Comparison of ENCODE assay signal across 8 mouse cellular contexts in genomic region chr11:100395861-100396631, GRCm38 (mm10). TPM values are rescaled to one million over a fixed set of nuclear protein-coding genes. Genes with fewer than 3 reads are reported as not detected.
DNase-seq lines count a peak whose midpoint lies in the region; ATAC-seq and TF ChIP-seq lines count a peak whose summit lies in the region.

No protein-coding gene starts in this region.

- no peaks in the 10 kb centered on the region for H3K9me3 ChIP-seq in stomach, postnatal 0 days (ENCODE audit: control insufficient read depth, low read length)

- H3K9ac ChIP-seq in stomach, postnatal 0 days (ENCODE audit: low read length): peak overlapping the region; percentile 96

- H3K4me3 ChIP-seq in gastrocnemius, adult 2 months: peak overlapping the region; percentile 98
- peak overlapping the region; percentile 83 for H3K4me3 ChIP-seq in cerebellum, adult 2 months (replicated peaks; ENCODE audit: insufficient read depth, low read depth, low read length)
- peak overlapping the region; percentile 97 for H3K4me3 ChIP-seq in lung, adult 2 months (replicated peaks; ENCODE audit: extremely low read depth, low read depth, low read length)
- peak overlapping the region; percentile 93 for H3K4me3 ChIP-seq in stomach, postnatal 0 days (ENCODE audit: low read depth, low read length)

- H3K4me2 ChIP-seq in stomach, postnatal 0 days (replicated peaks; ENCODE audit: low read depth): peak overlapping the region; percentile 82

- TF ChIP-seq POLR2A in cerebellum, adult 2 months (IDR thresholded peaks at IDR 0.05; ENCODE audit: borderline replicate concordance, insufficient read depth, low read length): no peak; the same call in 1 of the 2 replicates
- TF ChIP-seq POLR2A in lung, adult 2 months (IDR thresholded peaks at IDR 0.05; ENCODE audit: borderline replicate concordance, extremely low read depth, low read depth, low read length): peak; percentile 44; the same call in 1 of the 2 replicates

- no peak for TF ChIP-seq EP300 in stomach, postnatal 0 days (optimal IDR thresholded peaks at IDR 0.05)

- TF ChIP-seq CTCF in gastrocnemius, adult 2 months (IDR thresholded peaks at IDR 0.05): no peak
- no peak for TF ChIP-seq CTCF in cerebellum, adult 2 months (IDR thresholded peaks at IDR 0.05; ENCODE audit: borderline replicate concordance, insufficient read depth, low read depth, low read length)
- no peak for TF ChIP-seq CTCF in lung, adult 2 months (IDR thresholded peaks at IDR 0.05; ENCODE audit: insufficient read depth, low read length)
- TF ChIP-seq CTCF in stomach, postnatal 0 days (IDR thresholded peaks at IDR 0.05; ENCODE audit: low read depth): peak; percentile 40; the same call in 1 of the 2 replicates

- H3K4me1 ChIP-seq in cerebellum, adult 2 months (ENCODE audit: control insufficient read depth, insufficient read depth, low read length): peaks cover 28% of the 10 kb centered on the region
- H3K4me1 ChIP-seq in lung, adult 2 months (ENCODE audit: control insufficient read depth, insufficient read depth, low read length): peaks cover 43% of the 10 kb centered on the region
- peaks cover 17% of the 10 kb centered on the region for H3K4me1 ChIP-seq in stomach, postnatal 0 days (replicated peaks; ENCODE audit: control insufficient read depth, insufficient read depth)

- peak; percentile 52 for DNase-seq in gastrocnemius, adult 2 months
- DNase-seq in gastrocnemius, postnatal 10 days: no peak
- peak; percentile 80 to 86 for DNase-seq in cerebellum, adult 2 months
- DNase-seq in heart, adult 18-20 months: peak; percentile 71 to 78
- DNase-seq in kidney, adult 18-20 months: peak; percentile 66
- DNase-seq in lung, adult 2 months: peak; percentile 60
- DNase-seq in stomach, postnatal 0 days (ENCODE audit: low spot score): peak; percentile 73
- no peak for DNase-seq in layer of hippocampus, adult 8-10 months (ENCODE audit: low spot score in 2 of 2)

- ATAC-seq in stomach, postnatal 0 days (ENCODE audit: low FRiP score, low TSS enrichment): peak; percentile 9; the same call in 1 of the 2 replicates

- H3K27me3 ChIP-seq in cerebellum, adult 2 months (ENCODE audit: control insufficient read depth, insufficient read depth, low read length): no peaks in the 10 kb centered on the region
- H3K27me3 ChIP-seq in stomach, postnatal 0 days (ENCODE audit: control insufficient read depth, insufficient read depth, low read length): no peaks in the 10 kb centered on the region

- peak overlapping the region; percentile 94 for H3K27ac ChIP-seq in gastrocnemius, adult 2 months
- H3K27ac ChIP-seq in cerebellum, adult 2 months (ENCODE audit: insufficient read depth, low read length): peak overlapping the region; percentile 82
- H3K27ac ChIP-seq in stomach, postnatal 0 days (replicated peaks): peak overlapping the region; percentile 98

- intact Hi-C loops in gastrocnemius, adult 2 months (cut with DNase I): no loop called here

- H3K36me3 ChIP-seq in stomach, postnatal 0 days (ENCODE audit: control insufficient read depth, insufficient read depth, low read length): no peaks in the 10 kb centered on the region; the same call in 1 of the 2 replicates

- 4% methylated on average over 17 of the region's 17 CpGs for WGBS in cerebellum, adult 2 months
- 16% methylated on average over 17 of the region's 17 CpGs for WGBS in lung, adult 2 months
- 16% methylated on average over 17 of the region's 17 CpGs for WGBS in stomach, postnatal 0 days

RNA-seq across cellular contexts. Expression of gene Jup, which starts 1.5 kb away (rescaled TPM):
- 100 to 1,000 TPM in 1 of 2 experiments, 10 to 100 TPM in 1; 68.6 to 104 TPM for total RNA-seq in gastrocnemius, adult 2 months (2021)
- 10 to 100 TPM; 81.4 to 90.0 TPM for total RNA-seq in gastrocnemius, postnatal 10 days (2021)
- polyA plus RNA-seq in cerebellum, adult 2 months (2012; rRNA removed): 127 and 162 TPM in 2 replicates
- total RNA-seq in heart, adult 18-20 months (2021): 100 to 1,000 TPM; 208 to 239 TPM
- polyA plus RNA-seq in lung, adult 2 months (2012; rRNA removed): 631 and 728 TPM in 2 replicates
- 234 and 259 TPM in 2 replicates for polyA plus RNA-seq in stomach, postnatal 0 days (2015; fragmentation: Nextera tagmentation; extraction: Ambion mirVana)
- 10 to 100 TPM; 37.5 to 40.7 (median 39.8) TPM for total RNA-seq in layer of hippocampus, adult 8-10 months (2022)

RNA-seq across cellular contexts. Expression of gene P3h4, which starts 18.6 kb away (rescaled TPM):
- total RNA-seq in gastrocnemius, adult 2 months (2021): 1 to 10 TPM; 2.0 to 4.6 TPM
- total RNA-seq in gastrocnemius, postnatal 10 days (2021): 10 to 100 TPM; 15.4 to 22.8 TPM
- 17.6 and 19.6 TPM in 2 replicates for polyA plus RNA-seq in cerebellum, adult 2 months (2012; rRNA removed)
- 10 to 100 TPM; 13.2 to 15.2 TPM for total RNA-seq in heart, adult 18-20 months (2021)
- 40.6 and 53.9 TPM in 2 replicates for polyA plus RNA-seq in lung, adult 2 months (2012; rRNA removed)
- polyA plus RNA-seq in stomach, postnatal 0 days (2015; fragmentation: Nextera tagmentation; extraction: Ambion mirVana): 40.6 and 43.2 TPM in 2 replicates
- total RNA-seq in layer of hippocampus, adult 8-10 months (2022): 10 to 100 TPM in 2 of 4 experiments, 1 to 10 TPM in 2; 9.3 to 12.4 (median 10.6) TPM

RNA-seq across cellular contexts. Expression of gene Fkbp10, which starts 19.5 kb away (rescaled TPM):
- 1 to 10 TPM; 1.9 to 4.5 TPM for total RNA-seq in gastrocnemius, adult 2 months (2021)
- total RNA-seq in gastrocnemius, postnatal 10 days (2021): 10 to 100 TPM; 46.6 to 65.6 TPM
- 8.0 and 8.6 TPM in 2 replicates for polyA plus RNA-seq in cerebellum, adult 2 months (2012; rRNA removed)
- 1 to 10 TPM; 7.2 to 7.4 TPM for total RNA-seq in heart, adult 18-20 months (2021)
- polyA plus RNA-seq in lung, adult 2 months (2012; rRNA removed): 41.5 and 42.5 TPM in 2 replicates
- 59.5 and 62.1 TPM in 2 replicates for polyA plus RNA-seq in stomach, postnatal 0 days (2015; fragmentation: Nextera tagmentation; extraction: Ambion mirVana)
- 1 to 10 TPM; 5.3 to 9.2 (median 7.1) TPM for total RNA-seq in layer of hippocampus, adult 8-10 months (2022)

RNA-seq across cellular contexts. Expression of gene Hap1, which starts 40.1 kb away (rescaled TPM):
- total RNA-seq in gastrocnemius, adult 2 months (2021): under 1 TPM in 1 of 2 experiments, not detected in 1; 0.14 TPM
- 1 to 10 TPM in 1 of 2 experiments, under 1 TPM in 1; 0.73 to 1.3 TPM for total RNA-seq in gastrocnemius, postnatal 10 days (2021)
- 105 and 107 TPM in 2 replicates for polyA plus RNA-seq in cerebellum, adult 2 months (2012; rRNA removed)
- 1 to 10 TPM; 1.8 to 1.9 TPM for total RNA-seq in heart, adult 18-20 months (2021)
- 9.3 and 14.3 TPM in 2 replicates for polyA plus RNA-seq in lung, adult 2 months (2012; rRNA removed)
- 7.9 and 10.1 TPM in 2 replicates for polyA plus RNA-seq in stomach, postnatal 0 days (2015; fragmentation: Nextera tagmentation; extraction: Ambion mirVana)
- 100 to 1,000 TPM; 164 to 201 (median 183) TPM for total RNA-seq in layer of hippocampus, adult 8-10 months (2022)

RNA-seq across cellular contexts. Expression of gene Nt5c3b, which starts 45.6 kb away (rescaled TPM):
- total RNA-seq in gastrocnemius, adult 2 months (2021): 1 to 10 TPM; 6.6 to 8.8 TPM
- 10 to 100 TPM; 19.3 to 24.4 TPM for total RNA-seq in gastrocnemius, postnatal 10 days (2021)
- 79.9 and 85.7 TPM in 2 replicates for polyA plus RNA-seq in cerebellum, adult 2 months (2012; rRNA removed)
- total RNA-seq in heart, adult 18-20 months (2021): 10 to 100 TPM; 17.9 to 24.7 TPM
- polyA plus RNA-seq in lung, adult 2 months (2012; rRNA removed): 21.7 and 31.5 TPM in 2 replicates
- 69.6 and 70.7 TPM in 2 replicates for polyA plus RNA-seq in stomach, postnatal 0 days (2015; fragmentation: Nextera tagmentation; extraction: Ambion mirVana)
- total RNA-seq in layer of hippocampus, adult 8-10 months (2022): 10 to 100 TPM; 46.8 to 59.5 (median 50.4) TPM

Comparison
In these comparisons a context has a peak if more than half of its experiments do, and no peak if none do; other contexts are left out.
1. DNase-seq: peak in gastrocnemius, adult 2 months (single experiment), cerebellum, adult 2 months (2 of 2), heart, adult 18-20 months (2 of 2), kidney, adult 18-20 months (single experiment), lung, adult 2 months (single experiment) and stomach, postnatal 0 days (single experiment); none in gastrocnemius, postnatal 10 days (single experiment) and layer of hippocampus, adult 8-10 months (0 of 2).
2. RNA of gene Fkbp10, which starts 19.5 kb away (total RNA-seq): 46.6 to 65.6 TPM in gastrocnemius, postnatal 10 days; 5.3 to 9.2 TPM in layer of hippocampus, adult 8-10 months, 7.2 to 7.4 TPM in heart, adult 18-20 months and 1.9 to 4.5 TPM in gastrocnemius, adult 2 months; every median in the first group is over 4 times any median in the second.
3. Peak in every context shown above with its lines, with median percentiles within 50 percentile points of each other: H3K27ac ChIP-seq and H3K4me3 ChIP-seq.